Mouse (Mus musculus) erythroid progenitor cell, adult 5-6 weeks (primary cell): ENCODE measurements around the gene Rps6kc1. TPM values are rescaled to one million over a fixed set of nuclear protein-coding genes. Genes with fewer than 3 reads are reported as not detected.

Source experiments
- ATAC-seq: replicated peaks from 2 replicates; pipeline ENCODE4 v1.8.0; 2016; ENCODE audit warnings: moderate number of reproducible peaks, mild to moderate bottlenecking, moderate TSS enrichment, inconsistent platforms; ENCODE audit not compliant: poor library complexity, low FRiP score, severe bottlenecking
- total RNA-seq, 2 experiments: library from RNA; stranded (forward) in 1 of 2; stranded (reverse) in 1 of 2; fragments of 150-400 nt in 1 of 2; fragments of 186-747, 209-891 nt in 1 of 2; gene quantifications; 2 replicates each; pipeline versions ENCODE4 v1.2.3 to v1.2.4; 2015 to 2017; ENCODE audit warnings: low replicate concordance in 2 of 2

The Rps6kc1 gene
- total RNA-seq, 2 experiments from 2014 or later, result 1.7 to 3.8 TPM

- no peak for ATAC-seq
Measured at GRCm38 (mm10) chr1:190846074-190846730, 65.4 kb downstream of the Rps6kc1 start.

GRCm38 (mm10) chr1:190845419-190845818 lies 66.2 kb downstream of the Rps6kc1 start:
- ATAC-seq, result no peak

DNA sequence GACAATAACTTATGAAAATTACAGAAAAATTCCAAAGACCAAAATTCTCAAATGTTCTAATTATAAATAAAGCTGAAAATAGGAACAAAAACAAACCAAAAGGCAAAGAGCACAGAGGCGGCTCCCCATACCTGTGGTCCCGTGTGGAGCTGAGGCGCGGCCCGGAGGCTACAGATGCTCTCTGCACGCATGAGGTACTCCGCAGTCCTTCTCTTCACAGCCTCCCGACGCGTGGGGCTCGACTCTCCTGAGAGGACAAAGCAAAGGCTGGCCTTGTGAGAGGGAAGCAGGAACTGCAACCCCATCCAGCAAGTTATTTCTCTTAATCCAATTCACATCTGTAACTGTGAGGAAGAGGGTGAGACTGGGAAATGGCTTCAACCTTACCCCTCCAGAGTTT lies 67.2 kb downstream of the Rps6kc1 start:
- no peak for ATAC-seq

DNA sequence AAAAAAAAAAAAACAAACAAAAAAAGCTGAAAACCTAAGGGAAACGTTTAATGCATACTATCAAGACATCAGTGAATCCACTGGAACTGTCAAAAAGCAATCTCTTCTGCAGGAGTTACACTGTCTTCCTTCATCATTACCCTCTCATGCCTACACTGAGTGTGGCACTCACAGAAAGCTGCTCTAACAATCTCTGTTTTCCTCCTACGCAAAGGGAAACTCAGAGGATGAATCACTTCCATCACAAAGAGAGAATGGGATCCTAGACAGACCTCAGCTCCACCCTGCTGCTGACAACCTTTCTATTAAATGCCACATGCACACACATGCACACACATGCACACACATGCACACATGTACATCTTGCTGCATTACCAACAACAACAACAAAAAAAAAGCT lies 75.5 kb downstream of the Rps6kc1 start:
- no peak for ATAC-seq

- ATAC-seq, result no peak
Measured at GRCm38 (mm10) chr1:190834201-190834907, 77.2 kb downstream of the Rps6kc1 start.

DNA sequence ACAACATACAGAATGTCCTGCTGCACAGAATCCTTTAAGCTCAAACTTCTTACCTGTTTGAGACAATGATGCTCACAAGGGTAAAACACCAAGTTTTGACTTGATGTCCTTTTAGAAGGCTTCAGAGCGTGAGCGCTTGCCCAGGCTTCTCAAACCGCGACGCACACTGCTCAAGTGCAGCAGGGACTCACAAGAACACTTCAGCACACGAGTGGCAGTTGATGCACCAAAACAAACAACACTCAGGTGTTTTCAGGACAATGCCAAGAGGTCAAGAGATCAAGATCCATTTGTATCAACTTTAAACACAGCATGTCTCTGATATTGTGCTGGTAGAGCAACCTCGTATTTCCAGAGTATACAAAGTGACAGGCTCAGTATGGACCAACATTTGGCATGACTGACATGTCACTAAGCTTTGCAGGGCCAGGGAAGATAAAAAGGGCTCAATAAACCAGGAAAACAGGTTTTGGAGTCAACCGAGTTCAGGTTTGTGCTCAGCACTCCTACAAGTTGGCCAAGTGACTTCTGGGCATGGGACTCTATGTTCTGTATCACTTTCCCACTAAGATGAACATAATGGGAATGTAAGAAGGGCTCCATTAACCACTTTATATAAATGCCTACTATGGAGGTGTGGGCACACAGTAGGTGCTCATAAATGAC lies 78.5 kb downstream of the Rps6kc1 start:
- no peak for ATAC-seq

- ATAC-seq, result no peak
Measured at GRCm38 (mm10) chr1:190831839-190832497, 79.6 kb downstream of the Rps6kc1 start.

DNA sequence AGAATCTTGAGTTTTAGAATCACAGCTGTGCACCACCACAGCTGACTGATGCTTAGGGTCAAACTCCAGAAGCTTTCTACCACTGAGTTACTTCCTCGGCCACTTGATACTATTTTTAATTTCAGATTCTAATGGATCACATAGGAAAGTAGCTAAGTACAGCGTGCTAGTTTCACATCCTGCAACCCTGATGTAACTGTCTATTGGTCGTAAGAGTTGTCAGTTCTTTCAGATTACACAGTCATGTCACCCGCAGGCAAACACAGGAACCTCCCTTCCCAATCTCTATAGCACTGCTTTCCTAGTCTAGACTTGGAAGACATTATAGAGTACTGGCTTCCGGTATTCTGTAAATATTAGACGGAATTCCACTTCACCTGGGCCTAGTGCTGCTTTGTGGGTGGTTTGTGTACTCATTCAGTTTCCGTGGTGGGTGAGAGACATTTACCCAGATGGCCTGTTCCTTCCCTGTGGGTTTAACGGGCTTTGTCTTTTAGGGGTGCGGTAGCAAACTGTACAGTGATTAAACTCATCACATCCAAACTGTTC lies 85.0 kb downstream of the Rps6kc1 start:
- no peak for ATAC-seq

DNA sequence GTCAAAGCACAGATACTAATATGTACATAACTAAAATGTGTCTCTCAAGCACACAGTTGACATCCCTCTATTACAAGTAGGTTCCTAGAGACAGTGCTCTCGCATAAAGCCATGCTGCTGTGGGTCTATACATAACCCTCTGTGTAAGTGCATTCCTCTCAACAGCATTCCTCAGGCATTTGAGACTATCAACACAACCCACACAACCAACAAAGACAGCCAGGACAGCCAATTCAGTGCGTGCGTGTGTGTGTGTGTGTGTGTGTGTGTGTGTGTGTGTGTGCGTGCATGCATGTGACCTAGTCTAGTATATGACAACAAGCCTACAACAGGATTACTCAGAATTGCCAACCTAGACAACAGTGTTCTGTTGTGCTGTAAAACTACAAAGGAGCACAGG lies 87.8 kb downstream of the Rps6kc1 start:
- ATAC-seq, result no peak

DNA sequence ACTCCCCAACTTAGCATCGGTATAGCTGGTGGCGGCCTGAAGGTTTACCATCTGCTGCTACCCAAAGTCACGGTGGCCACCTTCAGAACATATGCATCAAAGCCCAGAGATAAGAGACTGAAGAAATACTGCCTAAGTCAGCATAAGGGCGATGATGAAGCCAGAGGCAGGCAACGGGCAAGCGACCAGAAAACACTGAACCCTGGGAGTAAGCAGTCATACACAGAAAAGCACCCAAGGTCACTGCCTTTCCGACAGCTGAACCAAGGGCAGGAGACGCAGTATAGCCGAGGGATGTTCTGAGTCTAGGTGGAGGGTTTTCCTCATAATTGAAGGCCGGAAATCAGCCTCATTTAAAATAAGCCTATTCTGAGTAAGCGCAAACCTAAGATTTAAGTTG lies 95.4 kb downstream of the Rps6kc1 start:
- no peak for ATAC-seq

DNA sequence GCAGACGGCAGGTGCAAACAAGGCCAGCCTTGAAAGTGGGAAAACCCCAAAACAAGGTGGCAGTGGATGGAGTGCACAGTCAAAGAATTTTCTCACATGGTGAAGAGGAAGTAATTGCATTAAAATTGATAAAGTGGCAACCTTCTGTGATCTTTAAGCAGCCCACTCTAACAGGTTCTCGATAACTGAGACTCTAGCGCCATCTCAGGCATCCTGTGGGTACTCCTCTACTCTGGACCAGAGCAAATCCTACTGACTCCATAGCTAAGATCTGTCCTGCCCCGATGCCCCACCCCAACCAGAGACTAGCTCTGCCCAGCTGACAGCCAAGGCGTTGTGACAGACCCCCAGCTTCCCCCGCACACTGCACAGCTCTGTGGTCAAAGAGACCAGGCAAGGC lies 101.2 kb downstream of the Rps6kc1 start:
- ATAC-seq, result no peak

GRCm38 (mm10) chr1:190808766-190809221 lies 102.8 kb downstream of the Rps6kc1 start:
- ATAC-seq, result no peak

GRCm38 (mm10) chr1:190806817-190807216 lies 104.8 kb downstream of the Rps6kc1 start:
- no peak for ATAC-seq

GRCm38 (mm10) chr1:190798668-190799067 lies 112.9 kb downstream of the Rps6kc1 start:
- ATAC-seq, result no peak

GRCm38 (mm10) chr1:190797483-190798058 lies 114.0 kb downstream of the Rps6kc1 start:
- no peak for ATAC-seq

GRCm38 (mm10) chr1:190796745-190797482 lies 114.7 kb downstream of the Rps6kc1 start:
- ATAC-seq, result peak; percentile 48; the same call in 1 of the 2 replicates

DNA sequence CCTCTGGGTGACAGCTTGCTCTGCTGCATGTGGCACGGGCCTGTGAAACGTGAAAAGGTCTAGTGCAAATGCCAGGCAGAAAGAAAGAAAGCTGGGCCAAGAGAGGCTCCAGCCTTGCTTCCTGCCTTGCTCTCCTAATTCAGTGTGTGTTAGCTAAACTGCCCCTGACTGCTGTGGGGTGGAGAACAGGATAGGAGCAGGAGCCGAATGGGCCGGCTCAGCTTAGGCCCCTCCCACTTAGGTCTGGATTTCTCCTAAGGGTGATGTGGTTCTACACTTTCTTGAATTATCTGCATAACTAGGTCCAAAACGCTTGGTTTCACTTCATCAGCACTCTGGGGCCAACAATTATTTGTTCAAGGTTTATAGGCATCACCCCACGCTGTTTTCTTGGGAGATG lies 119.9 kb downstream of the Rps6kc1 start:
- no peak for ATAC-seq

- ATAC-seq, result no peak
Measured at GRCm38 (mm10) chr1:190790720-190791119, 120.8 kb downstream of the Rps6kc1 start.

GRCm38 (mm10) chr1:190777660-190778059 lies 133.9 kb downstream of the Rps6kc1 start:
- ATAC-seq, result no peak
